Mouse (Mus musculus) E14TG2a.4 (cell line): ENCODE measurements around the gene Rap1gap.

Source experiments
- H3K27me3 ChIP-seq: 2 replicates; pipeline ENCODE4 v1.6.1; 2014; ENCODE audit warnings: low read length, control low read depth; ENCODE audit not compliant: insufficient read depth
- H3K36me3 ChIP-seq: 2 replicates; pipeline ENCODE4 v1.6.1; 2014; ENCODE audit warnings: low read length, control low read depth; ENCODE audit not compliant: insufficient read depth
- H3K4me1 ChIP-seq: replicated peaks from 2 replicates; pipeline ENCODE4 v1.6.1; 2014; ENCODE audit warnings: low read depth, low read length, control low read depth
- H3K4me3 ChIP-seq: replicated peaks from 2 replicates; pipeline ENCODE4 v1.5.1; 2014; ENCODE audit warnings: mild to moderate bottlenecking, low read length
- H3K9me3 ChIP-seq: 2 replicates; pipeline ENCODE4 v1.6.1; 2014; ENCODE audit warnings: low read length, control low read depth
- CTCF ChIP-seq: conservative IDR thresholded peaks from 2 replicates; pipeline ENCODE4 v1.5.1; 2014; ENCODE audit warnings: low read length
- NANOG ChIP-seq: IDR thresholded peaks from 2 replicates; pipeline ENCODE4 v1.6.1; 2014; ENCODE audit warnings: borderline replicate concordance, low read length, mixed read lengths
- POU5F1 ChIP-seq: IDR thresholded peaks from 2 replicates; pipeline ENCODE4 v1.6.1; 2014; ENCODE audit warnings: low read length, borderline replicate concordance

Rap1gap gene

DNA sequence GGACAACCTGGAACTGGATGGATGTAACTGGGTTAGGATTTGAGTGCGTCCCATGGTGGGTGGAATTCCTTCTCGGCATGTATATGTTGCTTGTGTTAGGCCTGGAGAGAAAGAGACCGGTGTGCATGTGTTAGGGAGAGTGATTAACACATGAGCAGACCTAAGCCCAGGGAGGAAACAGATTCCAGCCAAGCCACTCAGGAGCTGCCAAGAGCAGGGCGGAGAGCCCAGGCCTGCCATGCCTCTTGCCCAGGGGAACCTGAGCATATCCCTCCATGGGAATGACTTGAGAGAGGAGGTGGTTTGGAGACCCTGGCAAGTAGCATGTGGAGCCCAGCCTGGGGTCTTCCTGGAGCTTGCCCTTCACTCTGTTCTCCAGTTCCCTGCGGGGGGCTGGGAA, 13.4 kb downstream of the Rap1gap start:
- Histone ChIP-seq H3K27me3 (peaks cover 37% of the 10 kb centered on the region), H3K4me1 (peaks cover 53% of the 10 kb centered on the region), H3K36me3 (no peaks in the 10 kb centered on the region), H3K9me3 (no peaks in the 10 kb centered on the region), H3K4me3 (no peak overlapping the region; the same call in 1 of the 2 replicates)
- TF ChIP-seq CTCF, result no peak

DNA sequence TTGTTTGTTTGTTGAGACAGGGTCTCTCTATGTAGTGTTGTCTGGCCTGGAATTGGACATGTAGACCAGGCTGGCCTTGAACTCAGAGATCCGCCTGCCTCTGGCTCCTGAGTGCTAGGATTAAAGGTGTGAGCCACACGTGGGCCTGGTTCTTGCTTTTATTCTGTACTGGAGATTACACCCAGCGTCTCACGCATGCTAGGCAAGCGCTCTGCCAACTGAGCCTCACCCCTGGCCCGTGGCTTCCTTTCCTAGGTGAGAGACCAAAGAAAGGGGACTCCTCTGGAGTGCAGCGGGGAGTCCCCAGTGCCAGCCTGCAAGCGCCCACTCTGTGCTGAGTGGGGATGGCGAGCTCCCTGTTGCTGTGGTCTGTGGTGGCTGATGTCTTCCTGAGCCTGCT, 14.0 kb downstream of the Rap1gap start:
- TF ChIP-seq NANOG, result no peak
- no peak for TF ChIP-seq CTCF
- TF ChIP-seq POU5F1, result no peak
- H3K4me3 ChIP-seq, result no peak overlapping the region
- H3K4me1 ChIP-seq, result peaks cover 56% of the 10 kb centered on the region
- peaks cover 37% of the 10 kb centered on the region for H3K27me3 ChIP-seq
- no peaks in the 10 kb centered on the region for H3K9me3 ChIP-seq
- H3K36me3 ChIP-seq, result no peaks in the 10 kb centered on the region

DNA sequence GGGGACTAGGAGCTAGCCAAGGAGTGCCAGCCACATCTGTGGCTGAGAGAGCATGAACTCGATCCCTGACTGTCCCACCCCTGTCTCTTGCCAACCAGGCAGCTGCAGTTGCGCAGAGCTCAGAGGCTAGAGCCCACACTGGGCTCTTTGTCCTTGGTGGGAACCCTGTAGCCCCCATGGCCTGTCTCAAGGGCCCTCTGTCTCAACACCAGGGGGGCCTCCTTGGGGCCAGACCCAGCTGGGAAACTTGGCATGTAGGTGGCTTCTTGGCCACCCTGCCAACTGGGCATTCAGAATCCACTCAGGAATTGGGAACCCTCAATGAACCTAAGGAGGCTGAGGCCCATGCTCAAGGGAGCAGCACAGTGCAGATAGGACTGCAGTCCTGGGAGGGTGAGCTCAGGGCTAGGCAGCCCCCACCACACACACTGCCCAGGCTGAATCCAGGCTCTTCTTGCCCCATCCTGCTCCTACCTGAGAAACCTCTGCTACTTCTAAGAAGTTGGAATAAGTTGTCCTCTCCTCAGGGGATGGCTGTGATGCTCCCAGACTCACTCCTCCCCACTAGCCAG, 15.5 kb downstream of the Rap1gap start:
- H3K9me3 ChIP-seq, result no peaks in the 10 kb centered on the region
- no peak overlapping the region for H3K4me3 ChIP-seq
- H3K27me3 ChIP-seq, result peaks cover 34% of the 10 kb centered on the region
- TF ChIP-seq POU5F1 (no peak), CTCF (no peak), NANOG (no peak)
- H3K36me3 ChIP-seq, result no peaks in the 10 kb centered on the region
- peaks cover 62% of the 10 kb centered on the region for H3K4me1 ChIP-seq

DNA sequence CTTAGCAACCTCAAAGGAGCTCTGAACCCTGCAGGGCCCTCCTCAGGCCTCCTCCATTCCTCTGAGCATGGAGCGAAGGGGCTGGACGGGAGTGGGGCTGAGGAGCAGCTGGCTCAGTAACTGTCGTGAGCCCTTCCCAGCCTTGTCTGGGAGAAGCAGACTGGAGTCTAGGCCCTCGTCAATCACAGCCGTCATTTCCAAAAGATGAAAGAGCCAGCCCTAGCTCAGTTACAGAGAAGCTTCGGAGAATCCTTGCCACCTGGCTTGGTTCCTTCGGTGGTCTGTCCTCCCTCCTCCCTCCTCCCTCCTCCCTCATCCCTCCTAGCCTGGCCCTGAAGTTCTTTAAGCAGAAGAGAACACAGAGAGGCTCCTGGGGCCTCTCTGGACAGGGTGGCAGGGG, 16.2 kb downstream of the Rap1gap start:
- H3K27me3 ChIP-seq, result peaks cover 34% of the 10 kb centered on the region
- H3K36me3 ChIP-seq, result no peaks in the 10 kb centered on the region
- peak overlapping the region; percentile 77; the same call in 1 of the 2 replicates for H3K4me3 ChIP-seq
- no peak for TF ChIP-seq CTCF
- no peak for TF ChIP-seq NANOG
- no peak for TF ChIP-seq POU5F1
- no peaks in the 10 kb centered on the region for H3K9me3 ChIP-seq
- H3K4me1 ChIP-seq, result peaks cover 62% of the 10 kb centered on the region

DNA sequence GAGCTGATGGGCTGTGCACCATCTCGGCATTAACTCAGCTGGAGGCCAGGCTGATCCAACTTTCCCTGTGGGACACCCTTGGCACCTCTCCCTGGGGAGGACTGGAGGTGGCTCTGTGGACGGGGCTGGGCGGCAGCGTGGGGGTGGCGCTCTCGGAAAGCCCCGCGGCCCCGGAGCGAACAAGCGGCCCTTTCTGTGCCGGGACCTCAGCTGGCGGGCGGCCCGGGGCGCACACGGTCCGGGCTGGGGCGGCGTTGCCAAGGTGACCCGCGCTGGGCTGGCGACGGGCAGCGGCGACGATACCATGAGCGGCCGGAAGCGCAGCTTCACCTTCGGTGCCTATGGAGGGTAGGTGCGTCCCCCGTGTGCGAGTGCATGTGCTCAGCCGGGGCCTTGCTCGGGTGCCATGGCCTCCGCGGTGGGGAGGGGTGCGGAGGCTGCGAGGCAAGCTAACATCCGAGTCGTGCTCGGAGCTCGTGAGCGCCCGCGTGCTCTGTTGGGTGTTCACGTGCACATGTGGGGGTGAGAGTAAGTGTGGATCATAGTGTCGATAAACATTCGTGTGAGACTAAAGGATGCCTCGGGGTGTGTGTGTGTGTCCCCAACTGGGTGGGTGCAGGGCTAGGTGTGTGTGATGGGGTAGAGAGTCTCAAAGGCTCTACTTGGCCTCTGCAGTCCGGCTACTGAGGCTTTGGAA, 17.0 kb downstream of the Rap1gap start:
- Histone ChIP-seq H3K9me3 (no peaks in the 10 kb centered on the region), H3K4me3 (peak overlapping the region; percentile 77), H3K36me3 (no peaks in the 10 kb centered on the region), H3K4me1 (peaks cover 56% of the 10 kb centered on the region), H3K27me3 (peaks cover 34% of the 10 kb centered on the region)
- TF ChIP-seq POU5F1 (no peak), CTCF (no peak), NANOG (no peak)

DNA sequence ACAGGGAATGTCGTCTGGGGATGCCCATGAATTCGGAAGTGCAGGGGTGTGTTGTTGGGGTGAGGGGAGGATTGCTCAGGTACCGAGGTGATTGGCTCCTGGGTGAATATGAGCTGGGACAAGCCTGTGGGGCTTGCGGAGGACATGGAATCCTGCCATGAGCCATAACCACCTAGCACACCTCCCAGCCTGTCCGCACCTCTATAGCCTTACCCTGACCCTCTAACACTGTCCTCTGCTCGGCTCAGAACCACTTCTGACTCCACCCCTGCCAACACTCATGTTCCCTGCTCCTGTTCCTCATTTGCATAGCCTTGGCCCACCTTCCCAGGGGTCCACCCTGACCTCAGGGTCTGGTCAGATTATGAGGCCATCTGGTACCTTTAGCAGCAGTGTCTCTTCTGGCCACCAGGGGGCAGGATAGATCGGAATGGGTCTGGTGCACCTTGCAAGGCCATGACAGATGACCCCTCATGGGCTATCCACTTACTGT, 18.5 kb downstream of the Rap1gap start:
- H3K9me3 ChIP-seq, result no peaks in the 10 kb centered on the region
- H3K4me3 ChIP-seq, result no peak overlapping the region
- H3K27me3 ChIP-seq, result peaks cover 34% of the 10 kb centered on the region
- H3K4me1 ChIP-seq, result peaks cover 52% of the 10 kb centered on the region
- H3K36me3 ChIP-seq, result no peaks in the 10 kb centered on the region
- peak; percentile 94 for TF ChIP-seq CTCF
- TF ChIP-seq POU5F1, result no peak

DNA sequence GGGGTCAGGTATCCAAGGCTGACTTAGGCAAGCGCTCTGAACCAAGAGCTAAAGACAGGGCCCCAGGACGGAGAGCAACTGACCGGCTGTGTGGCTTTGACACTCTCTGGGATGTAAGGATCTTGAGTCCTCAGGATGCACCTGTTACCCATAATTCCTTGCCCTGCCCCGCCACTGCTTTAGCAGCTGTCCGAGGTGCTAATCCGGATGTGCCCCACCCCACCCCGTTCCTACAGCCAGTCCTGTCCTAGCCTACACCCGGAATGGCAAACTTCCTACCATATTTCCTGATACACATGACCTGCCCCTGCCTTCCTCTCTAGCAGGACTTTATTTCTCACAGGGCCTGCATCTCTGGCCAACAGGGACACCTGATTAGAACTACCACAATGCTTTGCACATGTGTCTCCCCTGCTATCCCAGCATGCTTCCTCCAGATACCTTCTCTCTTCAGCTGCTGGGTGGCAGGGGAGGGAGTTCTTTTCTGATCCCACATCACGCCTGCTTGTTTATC, 20.4 kb downstream of the Rap1gap start:
- no peak for TF ChIP-seq CTCF
- TF ChIP-seq NANOG, result no peak
- no peak for TF ChIP-seq POU5F1
- Histone ChIP-seq H3K27me3 (peaks cover 26% of the 10 kb centered on the region), H3K9me3 (no peaks in the 10 kb centered on the region), H3K36me3 (no peaks in the 10 kb centered on the region), H3K4me3 (no peak overlapping the region), H3K4me1 (peaks cover 53% of the 10 kb centered on the region)

DNA sequence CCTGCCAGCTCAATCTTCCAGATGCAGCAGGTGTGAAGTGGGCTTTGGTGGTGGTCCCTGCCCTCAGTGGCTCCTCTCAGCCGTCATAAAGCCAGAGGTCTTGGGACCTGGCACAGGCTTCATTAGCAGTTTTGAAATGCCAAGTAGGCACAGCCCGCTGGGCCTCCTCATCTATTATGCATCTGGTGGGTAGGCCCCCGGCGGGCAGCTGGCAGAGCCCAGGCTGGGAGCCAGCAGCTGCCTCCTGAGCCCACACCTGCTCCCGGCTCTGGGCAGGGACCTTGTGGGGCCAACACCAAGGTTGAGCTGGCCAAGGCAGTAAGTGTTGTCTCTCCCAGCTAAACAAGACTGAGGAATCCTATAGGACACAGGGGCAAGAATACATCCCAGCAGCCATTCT, 21.8 kb downstream of the Rap1gap start:
- no peaks in the 10 kb centered on the region for H3K36me3 ChIP-seq
- peaks cover 45% of the 10 kb centered on the region for H3K4me1 ChIP-seq
- TF ChIP-seq POU5F1 (no peak), NANOG (no peak), CTCF (no peak)
- H3K9me3 ChIP-seq, result no peaks in the 10 kb centered on the region
- H3K4me3 ChIP-seq, result no peak overlapping the region
- peaks cover 12% of the 10 kb centered on the region for H3K27me3 ChIP-seq
